Mouse (Mus musculus): ENCODE results near the gene Htatsf1. TPM values are rescaled to one million over a fixed set of nuclear protein-coding genes. Genes with fewer than 3 reads are reported as not detected.

The Htatsf1 gene
- total RNA-seq (2021) = 10 to 100 TPM; 57.8 to 59.0 TPM
- long read RNA-seq, transcript Htatsf1-201 (10 exons, 2,810 nt) = major isoform, 76 of 102 reads
- long read RNA-seq, partial matches to known transcripts = 22 of 102 reads
- long read RNA-seq, other reads (novel, unspliced or antisense) = 3 of 102 reads

GRCm38 (mm10) chrX:57053174-57053992 lies at the start of gene Htatsf1:
Htatsf1 (plus strand) TSS chrX:57053583.
- DNase-seq (ENCODE audit: low spot score in 2 of 2) = peak; percentile 70 to 78

- DNase-seq (ENCODE audit: low spot score in 2 of 2) = no peak
Measured at GRCm38 (mm10) chrX:57012891-57013290, 40.5 kb upstream of the Htatsf1 start.

GRCm38 (mm10) chrX:57042774-57043173 lies 10.6 kb upstream of the Htatsf1 start, which contains the start of gene Brs3:
Brs3 (plus strand) TSS chrX:57043074.
- no peak for DNase-seq (ENCODE audit: low spot score in 2 of 2)

GRCm38 (mm10) chrX:57043869-57044268 lies 9.5 kb upstream of the Htatsf1 start:
- DNase-seq (ENCODE audit: low spot score in 2 of 2) = no peak

GRCm38 (mm10) chrX:57052848-57053173 lies 572 bp upstream of the Htatsf1 start:
- DNase-seq (ENCODE audit: low spot score in 2 of 2) = no peak

GRCm38 (mm10) chrX:57053993-57054385 lies 606 bp downstream of the Htatsf1 start:
- DNase-seq (ENCODE audit: low spot score in 2 of 2) = no peak

GRCm38 (mm10) chrX:57081496-57081895 lies 28.1 kb downstream of the Htatsf1 start:
- DNase-seq (ENCODE audit: low spot score in 2 of 2) = no peak

GRCm38 (mm10) chrX:57087806-57088205 lies 34.4 kb downstream of the Htatsf1 start, which contains the start of gene Vgll1:
Vgll1 (plus strand) TSS chrX:57088106.
- no peak for DNase-seq (ENCODE audit: low spot score in 2 of 2)

GRCm38 (mm10) chrX:57103415-57103814 lies 50.0 kb downstream of the Htatsf1 start:
- no peak for DNase-seq (ENCODE audit: low spot score in 2 of 2)

GRCm38 (mm10) chrX:57106956-57107355 lies 53.6 kb downstream of the Htatsf1 start:
- no peak for DNase-seq (ENCODE audit: low spot score in 2 of 2)

Other genes with a start within 250 kb of the Htatsf1 start
- under 1 TPM in 1 of 2 experiments, not detected in 1; 0.12 TPM for gene Map7d3, start 231.3 kb upstream of the Htatsf1 start, total RNA-seq (2021)
- gene Adgrg4, start 183.4 kb upstream of the Htatsf1 start, total RNA-seq (2021) = not detected
- not detected for gene Brs3, start 10.5 kb upstream of the Htatsf1 start, total RNA-seq (2021)
- gene Vgll1, start 34.5 kb downstream of the Htatsf1 start, total RNA-seq (2021) = not detected
- not detected for gene Cd40lg, start 158.6 kb downstream of the Htatsf1 start, total RNA-seq (2021)